Mouse (Mus musculus): Measurements from ENCODE around the gene Fxr2.
"Not testable (repeated sequence)": the region's sequence is repeated elsewhere in the genome, so short reads cannot be mapped to it uniquely, and the experiment has no call there.

Fxr2 gene

DNA sequence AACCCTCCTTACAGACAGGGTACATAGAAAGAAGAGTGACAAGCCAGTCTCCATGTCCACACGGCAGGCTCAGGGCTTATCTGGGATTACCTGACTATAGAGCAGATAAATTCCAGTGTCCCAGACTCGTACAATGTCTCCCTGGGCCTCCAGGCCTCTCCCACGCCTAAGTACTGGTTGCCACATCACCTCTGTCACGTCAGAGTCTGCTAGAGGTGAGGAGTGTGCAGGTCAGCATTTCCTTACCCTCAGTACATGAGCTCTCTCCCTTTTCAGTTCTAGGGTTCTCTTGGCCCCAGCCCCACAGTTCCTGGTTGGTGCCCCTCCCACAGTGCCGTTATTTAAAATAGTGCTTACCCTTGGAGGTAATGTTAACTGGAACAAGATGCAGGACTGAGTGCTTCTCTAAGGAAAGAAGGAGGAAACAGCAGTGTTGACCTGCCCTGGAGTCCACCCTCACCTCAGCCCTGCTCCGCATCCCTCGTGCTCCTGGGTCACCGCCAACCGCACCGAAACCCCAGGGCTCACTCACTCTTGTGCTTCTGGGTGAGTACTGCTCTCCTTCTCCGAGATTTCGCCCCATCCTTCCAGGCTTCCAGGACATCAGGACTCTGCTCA lies 51.4 kb downstream of the Fxr2 start:
- DNase-seq (ENCODE audit: low read depth, low spot score) = no peak

- no peak for DNase-seq (ENCODE audit: low read depth, low spot score)
These were observed 52.1 kb downstream of the Fxr2 start for GRCm38 (mm10) chr11:69684936-69685335.

- DNase-seq (ENCODE audit: low read depth, low spot score) = no peak
These were observed 52.8 kb downstream of the Fxr2 start, which contains the start of gene Tnfsf13 for GRCm38 (mm10) chr11:69685526-69686148. Gene Tnfsf13, minus strand, starts transcription at chr11:69685784.

- DNase-seq (ENCODE audit: low read depth, low spot score) = no peak
These were observed 53.6 kb downstream of the Fxr2 start for GRCm38 (mm10) chr11:69686377-69686776.

DNA sequence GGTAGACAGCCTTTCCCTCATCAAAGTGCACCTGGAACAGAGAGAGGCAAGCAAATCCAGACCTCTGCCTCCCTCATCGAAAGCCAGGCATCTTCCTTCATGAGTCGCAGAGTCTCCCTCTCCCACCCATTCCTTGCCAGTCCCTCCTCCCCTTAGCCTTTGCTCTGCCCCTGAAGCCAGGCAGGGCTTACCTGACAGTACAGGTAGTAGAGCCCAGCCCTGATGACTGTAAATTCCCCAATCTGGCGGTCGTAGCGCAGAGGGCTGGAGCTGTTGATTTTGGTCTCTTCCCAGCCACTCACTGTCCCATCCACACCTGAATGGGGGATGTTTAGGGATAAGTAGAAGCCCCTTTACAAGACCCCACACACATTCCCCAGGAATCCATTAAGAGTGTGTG lies 54.3 kb downstream of the Fxr2 start:
- DNase-seq (ENCODE audit: low read depth, low spot score) = no peak

- no peak for DNase-seq (ENCODE audit: low read depth, low spot score)
These were observed 57.1 kb downstream of the Fxr2 start for GRCm38 (mm10) chr11:69689891-69690290.

DNA sequence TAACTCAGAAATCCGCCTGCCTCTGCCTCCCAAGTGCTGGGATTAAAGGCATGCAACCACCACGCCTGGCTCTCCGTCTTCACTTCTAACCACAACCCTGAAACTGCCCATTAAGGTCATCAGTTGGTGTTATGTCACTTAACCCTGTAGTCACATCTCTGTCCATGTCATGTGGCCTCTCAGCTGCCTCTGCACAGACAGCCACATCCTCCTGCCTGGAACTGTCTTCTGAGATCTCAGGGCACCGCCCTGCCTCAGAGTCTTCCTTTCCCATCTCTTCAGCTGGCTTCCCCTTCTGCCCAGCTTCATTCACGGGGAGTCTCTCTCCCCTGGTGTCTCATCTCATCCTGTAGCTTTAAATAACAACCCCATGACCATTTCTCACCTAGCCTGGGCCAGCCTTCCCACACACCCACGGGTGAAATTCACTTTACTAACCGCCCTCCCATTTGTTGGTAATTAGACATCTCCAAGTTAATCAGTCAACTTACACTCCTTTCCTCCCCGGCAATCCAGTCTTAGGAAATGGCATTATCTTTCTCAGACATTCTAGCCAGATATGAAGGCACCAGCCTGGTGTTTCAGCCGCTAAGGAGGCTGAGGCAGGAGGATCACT lies 59.5 kb downstream of the Fxr2 start:
- no peak for DNase-seq (ENCODE audit: low read depth, low spot score)

- no peak for DNase-seq (ENCODE audit: low read depth, low spot score)
These were observed 60.1 kb downstream of the Fxr2 start for GRCm38 (mm10) chr11:69692863-69693262.

- DNase-seq (ENCODE audit: low read depth, low spot score) = no peak
These were observed 60.7 kb downstream of the Fxr2 start for GRCm38 (mm10) chr11:69693421-69693965.

GRCm38 (mm10) chr11:69695046-69695360 lies 62.2 kb downstream of the Fxr2 start:
- DNase-seq (ENCODE audit: low read depth, low spot score) = no peak

DNA sequence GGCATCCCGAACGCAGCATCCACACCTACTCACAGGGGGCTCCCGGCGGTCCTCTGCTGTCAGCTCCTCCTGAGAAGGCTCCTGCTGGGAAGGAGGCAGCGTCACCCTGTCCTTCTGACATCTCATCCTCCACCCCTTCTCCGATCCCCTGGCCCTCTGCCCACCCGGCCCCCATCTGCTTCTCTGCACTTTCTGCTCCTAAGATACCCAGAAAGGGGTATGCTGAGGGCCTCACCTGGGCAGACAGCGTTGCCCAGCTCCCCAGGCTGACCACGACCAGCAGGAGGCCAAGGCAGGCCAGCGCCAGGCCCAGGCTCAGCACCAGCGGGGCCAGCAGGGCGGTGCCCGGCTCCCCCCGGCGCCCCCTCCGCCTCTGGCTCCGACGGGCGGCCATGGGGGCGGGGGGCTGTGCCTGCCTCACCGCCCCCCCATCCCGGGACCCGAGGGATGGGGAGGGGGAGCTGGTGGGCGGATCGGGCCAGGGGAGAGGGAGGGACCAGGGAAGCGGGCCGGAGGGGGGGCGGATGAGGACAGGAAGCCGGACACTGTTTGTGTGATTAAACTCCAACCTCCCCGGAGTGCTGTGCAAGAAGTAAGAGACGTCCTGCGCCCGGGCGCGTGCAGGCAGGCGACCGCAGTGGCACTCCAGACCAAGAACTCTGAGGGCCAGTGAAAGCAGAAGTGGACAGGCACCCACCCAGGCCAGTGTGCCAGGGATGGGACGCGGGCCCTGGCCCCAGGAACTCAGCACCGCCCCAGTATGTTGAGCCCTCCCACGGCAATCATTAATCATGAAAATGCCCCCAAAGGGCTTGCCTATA lies 62.8 kb downstream of the Fxr2 start, which contains the start of the genes Tnfsf12 and Tnfsfm13:
Tnfsf12 (minus strand) TSS at position 489 of the 821 bp plus-strand sequence.
Tnfsfm13 (minus strand) TSS at position 738 of the 821 bp plus-strand sequence.
- no peak for DNase-seq (ENCODE audit: low read depth, low spot score)

DNA sequence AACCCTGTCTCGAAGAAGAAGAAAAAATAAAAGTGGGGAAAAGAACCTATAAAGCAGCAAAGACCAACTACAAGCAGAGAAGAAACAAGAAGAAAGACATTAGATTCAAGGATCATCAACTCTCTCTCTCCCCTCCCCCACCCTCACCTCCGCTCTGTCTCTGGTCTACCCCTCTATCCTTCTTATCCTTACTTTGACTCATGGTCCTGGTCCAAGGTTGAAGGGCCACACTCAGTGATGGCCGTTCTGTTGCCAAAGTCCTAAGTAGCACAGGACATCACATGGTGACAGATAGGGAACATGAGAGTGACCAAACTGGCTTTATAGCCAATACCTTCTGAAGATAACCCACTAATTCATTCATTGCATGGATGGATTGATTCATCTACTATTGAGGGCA lies 64.6 kb downstream of the Fxr2 start:
- DNase-seq (ENCODE audit: low read depth, low spot score) = no peak

- DNase-seq (ENCODE audit: low read depth, low spot score) = no peak
These were observed 65.8 kb downstream of the Fxr2 start for GRCm38 (mm10) chr11:69698574-69698973.

GRCm38 (mm10) chr11:69699595-69699994 lies 66.8 kb downstream of the Fxr2 start:
- no peak for DNase-seq (ENCODE audit: low read depth, low spot score)

GRCm38 (mm10) chr11:69702886-69703285 lies 70.1 kb downstream of the Fxr2 start:
- DNase-seq (ENCODE audit: low read depth, low spot score) = not testable (repeated sequence)
